Mouse (Mus musculus) lung, embryonic 14.5 days (tissue): ENCODE data around the gene Ppp1r32. TPM values are rescaled to one million over a fixed set of nuclear protein-coding genes. Genes with fewer than 3 reads are reported as not detected.
A peak's percentile ranks its signal among the peaks of the same experiment; 100 is the strongest.

ENCODE experiments used
- ATAC-seq: fragments of 200-750 bp; cut with Nextera tagmentation; 2 replicates; pipeline ENCODE4 v1.8.0; 2017; ENCODE audit warnings: mild to moderate bottlenecking, moderate TSS enrichment, moderate library complexity; ENCODE audit not compliant: insufficient read depth
- DNase-seq: peaks from one replicate; pipeline ENCODE4 v3.0.0-alpha.2; 2015
- H3K27ac ChIP-seq: fragments of 300-500 bp; sonication (generic); 2 replicates; pipeline ENCODE4 v1.5.1; 2014; ENCODE audit warnings: low read depth, mild to moderate bottlenecking, moderate library complexity
- H3K27me3 ChIP-seq: fragments of 300-500 bp; sonication (generic); 2 replicates; pipeline ENCODE4 v1.6.1; 2014; ENCODE audit warnings: low read length, control low read depth; ENCODE audit not compliant: insufficient read depth
- H3K36me3 ChIP-seq: fragments of 300-500 bp; sonication (generic); 2 replicates; pipeline ENCODE4 v1.6.1; 2014; ENCODE audit warnings: control low read depth; ENCODE audit not compliant: insufficient read depth
- H3K4me1 ChIP-seq: fragments of 300-500 bp; sonication (generic); 2 replicates; pipeline ENCODE4 v1.6.1; 2014; ENCODE audit warnings: antibody characterized with exemption, control low read depth; ENCODE audit not compliant: insufficient read depth
- H3K4me2 ChIP-seq: fragments of 300-500 bp; sonication (generic); 2 replicates; pipeline ENCODE4 v1.6.1; 2014; ENCODE audit warnings: mild to moderate bottlenecking
- H3K4me3 ChIP-seq: fragments of 300-500 bp; sonication (generic); 2 replicates; pipeline ENCODE4 v1.5.1; 2014; ENCODE audit warnings: low read depth, low read length
- H3K9ac ChIP-seq: fragments of 300-500 bp; sonication (generic); 2 replicates; pipeline ENCODE4 v1.6.1; 2014
- H3K9me3 ChIP-seq: fragments of 300-500 bp; sonication (generic); 2 replicates; pipeline ENCODE4 v1.6.1; 2016; ENCODE audit warnings: low read depth, low read length, control low read depth
- CTCF ChIP-seq: IDR thresholded peaks from 2 replicates; pipeline ENCODE4 v1.5.1; 2016; ENCODE audit warnings: antibody characterized with exemption, low read depth
- WGBS: fragments of 180-500 bp; shearing (Covaris S2); extraction: QIAGEN DNeasy Blood & Tissue Kit; methylation state at CpG from one replicate; pipeline ENCODE4 v1.1.7; 2014; 5-methylcytosine and 5-hydroxymethylcytosine counted together
- polyA plus RNA-seq: library from polyadenylated mRNA; unstranded; fragments of >200 nt; fragmentation: Nextera tagmentation; extraction: Ambion mirVana; gene quantifications from 2 replicates; pipeline ENCODE4 v1.2.1, GENCODE M21; 2014

Gene Ppp1r32
- polyA plus RNA-seq, result 0.26 TPM in 1 of 2 replicates, not detected in the other

DNA sequence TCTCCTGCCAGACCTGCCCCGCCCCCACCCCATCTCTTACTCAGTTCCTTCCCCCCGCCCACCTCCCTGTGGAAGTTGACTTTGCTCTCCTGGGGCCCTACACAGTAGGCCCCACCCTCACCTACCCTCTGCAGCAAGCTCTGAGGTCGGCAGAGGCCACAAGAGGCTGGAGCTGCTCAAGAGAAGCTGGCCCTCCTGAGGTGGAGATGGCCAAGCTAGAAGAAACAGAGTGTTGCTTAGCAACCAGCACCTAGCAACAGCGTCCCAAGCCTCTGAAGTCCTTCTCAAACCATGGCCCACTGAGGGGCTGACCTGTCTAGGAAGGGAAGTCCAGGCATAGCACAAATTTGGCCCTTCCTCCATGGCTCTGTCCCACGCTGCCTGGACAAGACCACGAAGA lies at the start of gene Ppp1r32:
Gene Ppp1r32 (minus strand): TSS at position 226 of the 400 bp plus-strand sequence.
- no peaks in the 10 kb centered on the region for H3K9me3 ChIP-seq
- TF ChIP-seq CTCF, result no peak
- H3K27me3 ChIP-seq, result no peaks in the 10 kb centered on the region
- WGBS, result 23% methylated on average over 6 of the region's 6 CpGs
- no peak within 1 kb of the TSS for H3K27ac ChIP-seq
- DNase-seq, result peak; percentile 59
- no peaks in the 10 kb centered on the region for H3K4me1 ChIP-seq
- no peak for ATAC-seq
- no peaks in the 10 kb centered on the region for H3K36me3 ChIP-seq
- H3K9ac ChIP-seq, result no peak within 1 kb of the TSS
- no peak within 1 kb of the TSS for H3K4me3 ChIP-seq
- H3K4me2 ChIP-seq, result no peak within 1 kb of the TSS

DNA sequence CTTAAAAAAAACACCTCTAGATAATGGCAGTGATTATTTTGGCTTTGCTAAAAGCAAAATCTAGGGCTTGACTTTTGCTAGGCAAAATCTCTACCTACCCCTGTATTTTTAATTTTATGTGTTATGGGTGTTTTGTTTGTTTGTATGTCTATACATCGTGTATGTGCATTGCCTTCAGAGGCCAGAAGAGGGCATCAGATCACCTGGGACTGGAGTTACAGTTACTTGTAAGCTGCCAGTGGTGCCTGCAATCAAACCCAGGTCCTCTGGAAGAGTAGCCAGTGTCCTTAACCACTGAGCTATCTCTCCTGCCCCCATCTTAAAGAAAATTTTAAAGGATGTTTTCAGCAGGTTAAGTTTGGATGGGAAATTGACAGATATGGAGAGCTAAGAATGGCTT lies 47.4 kb upstream of the Ppp1r32 start:
- WGBS, result 90% methylated on average over 1 of the region's 1 CpGs
- Histone ChIP-seq H3K36me3 (peaks cover 68% of the 10 kb centered on the region), H3K27ac (no peak overlapping the region), H3K27me3 (no peaks in the 10 kb centered on the region), H3K9me3 (no peaks in the 10 kb centered on the region), H3K4me3 (no peak overlapping the region), H3K9ac (no peak overlapping the region), H3K4me2 (no peak overlapping the region), H3K4me1 (peaks cover 8% of the 10 kb centered on the region; the same call in 1 of the 2 replicates)
- 0 out of 2 replicates have a peak, but pooled peaks have one; percentile 11 for TF ChIP-seq CTCF
- DNase-seq, result no peak
- no peak for ATAC-seq

DNA sequence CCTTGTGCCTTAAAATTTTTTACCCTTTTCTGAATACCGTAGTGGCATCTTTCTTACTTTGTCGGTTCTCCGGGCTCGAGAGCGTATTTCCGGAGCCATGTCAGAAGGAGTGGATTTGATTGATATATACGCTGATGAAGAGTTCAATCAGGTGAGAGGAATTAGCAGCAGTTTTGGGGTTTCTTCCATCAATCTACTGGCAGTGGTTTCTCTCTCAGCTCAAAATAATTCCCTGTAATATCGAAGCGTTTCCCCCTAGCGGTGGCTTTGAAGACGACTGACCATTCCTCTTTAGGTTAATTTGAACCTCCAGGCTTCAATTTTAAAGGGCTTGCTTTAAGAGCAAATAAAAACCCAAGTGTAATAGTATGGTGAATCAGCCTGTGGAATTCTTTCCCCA lies 43.2 kb upstream of the Ppp1r32 start, which contains the start of gene Sdhaf2:
Gene Sdhaf2 (minus strand): TSS at position 233 of the 400 bp plus-strand sequence.
- peaks cover 8% of the 10 kb centered on the region; the same call in 1 of the 2 replicates for H3K4me1 ChIP-seq
- DNase-seq (peak; percentile 88), ATAC-seq (no peak)
- peak within 1 kb of the TSS; percentile 92 for H3K4me3 ChIP-seq
- H3K9ac ChIP-seq, result peak within 1 kb of the TSS; percentile 98
- no peaks in the 10 kb centered on the region for H3K9me3 ChIP-seq
- H3K27me3 ChIP-seq, result no peaks in the 10 kb centered on the region
- peak within 1 kb of the TSS; percentile 98 for H3K27ac ChIP-seq
- peak within 1 kb of the TSS; percentile 76 for H3K4me2 ChIP-seq
- peak; percentile 68 for TF ChIP-seq CTCF
- 0% methylated on average over 11 of the region's 11 CpGs for WGBS
- peaks cover 34% of the 10 kb centered on the region for H3K36me3 ChIP-seq

DNA sequence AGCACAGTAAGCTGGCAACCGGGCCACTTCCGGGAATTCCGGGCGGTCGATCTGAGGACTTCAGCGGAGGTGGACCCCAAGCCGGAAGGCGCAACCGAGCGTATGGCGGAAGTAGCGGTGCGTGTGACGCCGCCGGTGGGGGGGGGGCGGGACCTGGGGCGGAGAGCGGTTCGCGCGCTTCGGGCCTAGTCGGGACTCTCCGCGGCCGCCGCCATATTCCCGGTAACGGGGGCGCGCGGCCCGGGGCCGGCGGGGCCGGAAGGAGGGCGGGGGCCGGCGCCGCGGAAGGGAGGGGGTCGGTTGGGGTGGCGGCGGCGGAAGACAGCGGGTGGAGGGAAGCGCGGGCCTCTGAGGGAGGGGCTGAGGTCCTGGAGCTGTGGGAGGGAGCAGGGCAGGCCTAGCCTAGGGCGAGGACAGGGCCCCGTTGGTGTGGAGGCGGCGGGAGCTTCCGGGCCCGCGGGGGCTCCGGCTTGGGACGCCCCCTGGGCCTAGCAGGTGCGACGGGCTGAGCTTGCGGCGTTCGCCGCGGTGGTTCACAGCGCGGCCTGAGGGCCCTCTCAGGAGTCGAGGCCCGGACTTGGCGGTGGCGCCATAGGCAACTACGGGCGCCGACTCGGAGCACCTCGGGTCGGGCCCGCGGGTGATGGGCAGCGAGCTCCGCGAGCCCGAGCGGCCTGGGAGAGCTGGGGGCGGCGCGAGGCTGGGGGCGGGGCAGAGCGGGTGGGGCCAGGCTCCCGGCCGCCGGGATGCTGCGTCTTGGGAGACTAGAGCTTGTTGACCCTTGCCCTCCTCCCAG lies 42.6 kb upstream of the Ppp1r32 start, which contains the start of gene Cpsf7:
Gene Cpsf7 (plus strand): TSS at position 161 of the 796 bp plus-strand sequence.
- Histone ChIP-seq H3K4me2 (peak within 1 kb of the TSS; percentile 76), H3K9me3 (no peaks in the 10 kb centered on the region), H3K27ac (peak within 1 kb of the TSS; percentile 98), H3K4me3 (peak within 1 kb of the TSS; percentile 92), H3K36me3 (peaks cover 28% of the 10 kb centered on the region), H3K27me3 (no peaks in the 10 kb centered on the region), H3K9ac (peak within 1 kb of the TSS; percentile 98), H3K4me1 (peaks cover 8% of the 10 kb centered on the region; the same call in 1 of the 2 replicates)
- DNase-seq (peak; percentile 96), ATAC-seq (peak; percentile 97)
- TF ChIP-seq CTCF, result no peak
- WGBS, result under 1% methylated on average over 92 of the region's 93 CpGs

DNA sequence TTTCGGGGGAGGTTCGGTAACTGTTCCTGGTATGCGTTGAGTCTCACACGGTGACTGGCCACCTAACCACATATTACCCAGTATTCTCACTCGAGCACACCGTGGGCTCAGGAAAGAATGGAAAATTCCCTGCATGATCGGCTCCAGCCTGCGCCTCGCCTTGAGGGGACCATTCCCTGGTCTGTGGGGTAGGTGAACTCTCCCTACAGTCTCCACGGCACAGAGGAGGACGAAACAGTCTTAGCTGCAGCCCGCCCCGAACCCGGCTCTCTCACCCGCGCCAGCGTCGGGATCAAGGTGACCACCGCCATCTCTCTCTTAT lies 42.0 kb upstream of the Ppp1r32 start:
- Histone ChIP-seq H3K4me3 (peak overlapping the region; percentile 92), H3K27ac (peak overlapping the region; percentile 86), H3K9me3 (no peaks in the 10 kb centered on the region), H3K36me3 (peaks cover 24% of the 10 kb centered on the region), H3K27me3 (no peaks in the 10 kb centered on the region), H3K9ac (peak overlapping the region; percentile 98), H3K4me2 (peak overlapping the region; percentile 76), H3K4me1 (peaks cover 8% of the 10 kb centered on the region; the same call in 1 of the 2 replicates)
- ATAC-seq (no peak), DNase-seq (no peak)
- TF ChIP-seq CTCF, result no peak
- WGBS, result under 1% methylated on average over 19 of the region's 19 CpGs

DNA sequence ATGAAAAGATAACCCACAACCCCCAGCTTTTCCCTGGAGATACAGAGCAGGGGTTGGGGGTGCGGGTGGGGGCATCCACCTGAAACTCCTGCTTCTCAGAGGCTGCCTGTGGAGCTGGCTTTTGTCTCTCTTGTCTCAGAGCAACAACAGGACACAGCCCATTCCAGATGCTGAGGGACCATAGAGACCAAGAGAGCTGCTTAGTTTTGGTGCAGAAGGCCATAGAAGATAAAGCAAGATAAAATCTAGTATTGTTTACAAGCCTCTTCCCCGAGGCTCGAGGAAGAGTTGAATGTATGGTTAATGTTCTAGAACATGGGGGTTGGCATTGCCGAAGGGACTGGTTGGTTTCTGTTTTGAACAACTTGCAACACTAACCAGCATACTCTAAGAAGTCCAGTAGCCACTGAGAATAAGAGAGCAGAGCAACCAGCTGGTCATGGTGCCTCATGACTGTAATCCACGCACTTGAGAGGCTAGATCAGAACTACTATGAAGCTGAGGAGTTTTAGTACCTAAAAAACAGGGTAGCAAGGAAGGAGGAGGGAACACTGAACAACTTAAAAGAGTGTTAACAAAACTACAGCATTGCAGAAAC lies 40.9 kb upstream of the Ppp1r32 start:
- H3K9ac ChIP-seq, result no peak overlapping the region
- peak overlapping the region; percentile 92; the same call in 1 of the 2 replicates for H3K4me3 ChIP-seq

DNA sequence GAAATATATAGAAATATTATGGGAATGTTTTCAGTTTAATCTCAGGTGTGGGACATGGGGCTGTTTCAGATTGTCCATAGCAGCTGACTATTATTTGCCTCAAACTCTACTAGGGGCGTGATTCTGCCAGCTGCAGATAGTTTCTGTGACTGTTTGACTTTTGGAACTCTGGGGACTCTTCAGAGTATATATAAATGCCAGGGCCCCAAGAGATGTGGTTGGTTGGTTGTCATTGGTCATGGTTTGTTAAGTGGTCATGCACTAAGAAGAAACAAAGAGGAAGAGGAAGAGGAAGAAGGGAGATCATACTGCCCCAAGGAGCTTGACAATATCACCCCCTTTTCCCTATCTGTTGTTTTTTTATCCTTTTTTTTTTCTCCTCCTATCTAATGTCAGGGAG lies 39.2 kb upstream of the Ppp1r32 start:
- Histone ChIP-seq H3K4me1 (peaks cover 7% of the 10 kb centered on the region; the same call in 1 of the 2 replicates), H3K27me3 (no peaks in the 10 kb centered on the region), H3K4me2 (no peak overlapping the region), H3K9me3 (no peaks in the 10 kb centered on the region), H3K9ac (no peak overlapping the region), H3K36me3 (peaks cover 14% of the 10 kb centered on the region), H3K27ac (no peak overlapping the region), H3K4me3 (no peak overlapping the region)
- ATAC-seq, result no peak
- no peak for TF ChIP-seq CTCF
- DNase-seq, result no peak
- 69% methylated on average over 1 of the region's 1 CpGs for WGBS

More for the DNA sequence above, 40.9 kb upstream of the Ppp1r32 start:
- TF ChIP-seq CTCF, result no peak
- Histone ChIP-seq H3K4me1 (peaks cover 8% of the 10 kb centered on the region; the same call in 1 of the 2 replicates), H3K27me3 (no peaks in the 10 kb centered on the region), H3K4me2 (peak overlapping the region; percentile 76), H3K36me3 (peaks cover 20% of the 10 kb centered on the region), H3K27ac (no peak overlapping the region), H3K9me3 (no peaks in the 10 kb centered on the region)
- no peak for ATAC-seq
- 66% methylated on average over 5 of the region's 5 CpGs for WGBS
- no peak for DNase-seq
